Mouse (Mus musculus) B cell, adult (primary cell): ENCODE results near the gene Mest. TPM values are rescaled to one million over a fixed set of nuclear protein-coding genes. Genes with fewer than 3 reads are reported as not detected.

Source experiments
- total RNA-seq: library from RNA; stranded (reverse); gene quantifications from 4 replicates; pipeline ENCODE4 v1.2.4, GENCODE M21; 2023; ENCODE audit not compliant: inconsistent age

Gene Mest
- total RNA-seq = 1.3 to 1.5 TPM in 2 of 4 replicates, not detected in the others

GRCm38 (mm10) chr6:30723331-30723730 is at the start of gene Mest:
Gene Mest (plus strand): TSS chr6:30723547.

GRCm38 (mm10) chr6:30693350-30693991 is 29.9 kb upstream of the Mest start, which contains the start of gene Cep41:
Gene Cep41 (minus strand): TSS chr6:30693749.

Other genes with a start within 250 kb of the Mest start
- gene Tmem209, start 213.8 kb upstream of the Mest start, total RNA-seq = 30.7 to 37.1 TPM (median 33.8 TPM) in 4 replicates
- 0.45 to 1.3 TPM (median 0.68 TPM) in 4 replicates for gene Ssmem1, start 213.7 kb upstream of the Mest start, total RNA-seq
- gene Cpa2, start 182.0 kb upstream of the Mest start, total RNA-seq = not detected in 4 replicates
- not detected in 4 replicates for gene Cpa4, start 155.2 kb upstream of the Mest start, total RNA-seq
- not detected in 4 replicates for gene Cpa5, start 112.5 kb upstream of the Mest start, total RNA-seq
- 0.96 to 1.7 TPM in 2 of 4 replicates, not detected in the others for gene Cpa1, start 84.3 kb upstream of the Mest start, total RNA-seq
- 6.2 to 10.1 TPM (median 7.1 TPM) in 4 replicates for gene Cep41, start 29.8 kb upstream of the Mest start, total RNA-seq
- gene Copg2, start 173.2 kb downstream of the Mest start, total RNA-seq = 45.9 to 59.7 TPM (median 52.7 TPM) in 4 replicates
- 4.4 to 11.2 TPM (median 7.8 TPM) in 4 replicates for gene Tsga13, start 192.0 kb downstream of the Mest start, total RNA-seq
- not detected in 4 replicates for gene Klf14, start 235.5 kb downstream of the Mest start, total RNA-seq